Mouse (Mus musculus): ENCODE results near the gene Actb.
"Not testable (repeated sequence)": the region's sequence is repeated elsewhere in the genome, so short reads cannot be mapped to it uniquely, and the experiment has no call there.

Gene Actb

GRCm38 (mm10) chr5:142901846-142902505 lies 4.6 kb downstream of the Actb start:
- no peak for DNase-seq (ENCODE audit: low spot score in 2 of 2)

GRCm38 (mm10) chr5:142901355-142901802 lies 5.2 kb downstream of the Actb start:
- no peak for DNase-seq (ENCODE audit: low spot score in 2 of 2)

GRCm38 (mm10) chr5:142900651-142901050 lies 5.9 kb downstream of the Actb start:
- no peak for DNase-seq (ENCODE audit: low spot score in 2 of 2)

GRCm38 (mm10) chr5:142899932-142900533 lies 6.5 kb downstream of the Actb start:
- DNase-seq (ENCODE audit: low spot score in 2 of 2), result no peak

GRCm38 (mm10) chr5:142899057-142899601 lies 7.4 kb downstream of the Actb start:
- DNase-seq (ENCODE audit: low spot score in 2 of 2), result no peak

GRCm38 (mm10) chr5:142898316-142898715 lies 8.2 kb downstream of the Actb start:
- no peak for DNase-seq (ENCODE audit: low spot score in 2 of 2)

GRCm38 (mm10) chr5:142897568-142898248 lies 8.8 kb downstream of the Actb start:
- DNase-seq (ENCODE audit: low spot score in 2 of 2), result no peak

GRCm38 (mm10) chr5:142896713-142897112 lies 9.8 kb downstream of the Actb start:
- DNase-seq (ENCODE audit: low spot score in 2 of 2), result no peak

GRCm38 (mm10) chr5:142896192-142896591 lies 10.4 kb downstream of the Actb start:
- no peak for DNase-seq (ENCODE audit: low spot score in 2 of 2)

GRCm38 (mm10) chr5:142894918-142895613 lies 11.5 kb downstream of the Actb start, which contains the start of gene Fbxl18:
TSS of gene Fbxl18 (minus strand) at chr5:142895421.
- peak; percentile 81 to 84 for DNase-seq (ENCODE audit: low spot score in 2 of 2)

- DNase-seq (ENCODE audit: low spot score in 2 of 2), result no peak
These were observed 15.2 kb downstream of the Actb start for GRCm38 (mm10) chr5:142891396-142891795.

- not testable (repeated sequence) for DNase-seq (ENCODE audit: low spot score in 2 of 2)
These were observed 19.0 kb downstream of the Actb start for GRCm38 (mm10) chr5:142887533-142887932.

GRCm38 (mm10) chr5:142886761-142887160 lies 19.8 kb downstream of the Actb start:
- DNase-seq (ENCODE audit: low spot score in 2 of 2), result no peak

- DNase-seq (ENCODE audit: low spot score in 2 of 2), result no peak
These were observed 20.4 kb downstream of the Actb start for GRCm38 (mm10) chr5:142886181-142886580.

- DNase-seq (ENCODE audit: low spot score in 2 of 2), result no peak
These were observed 24.1 kb downstream of the Actb start for GRCm38 (mm10) chr5:142882471-142882870.

GRCm38 (mm10) chr5:142881936-142882335 lies 24.6 kb downstream of the Actb start:
- DNase-seq (ENCODE audit: low spot score in 2 of 2), result no peak

- DNase-seq (ENCODE audit: low spot score in 2 of 2), result no peak
These were observed 25.6 kb downstream of the Actb start for GRCm38 (mm10) chr5:142880806-142881516.

- DNase-seq (ENCODE audit: low spot score in 2 of 2), result no peak
These were observed 26.3 kb downstream of the Actb start for GRCm38 (mm10) chr5:142880246-142880645.

- peak in 1 of 2 experiments; percentile 62 for DNase-seq (ENCODE audit: low spot score in 2 of 2)
These were observed 27.0 kb downstream of the Actb start for GRCm38 (mm10) chr5:142879318-142880175.

GRCm38 (mm10) chr5:142878570-142878969 lies 28.0 kb downstream of the Actb start:
- no peak for DNase-seq (ENCODE audit: low spot score in 2 of 2)

Measured in urinary bladder, adult 18-20 months (tissue).